Mouse (Mus musculus): Measurements from ENCODE around the gene Gpr180.
A peak's percentile ranks its signal among the peaks of the same experiment; 100 is the strongest.
"Not testable (repeated sequence)": the region's sequence is repeated elsewhere in the genome, so short reads cannot be mapped to it uniquely, and the experiment has no call there.

Gene Gpr180

GRCm38 (mm10) chr14:118151651-118152293, 14.8 kb downstream of the Gpr180 start:
- peak; percentile 26 for DNase-seq (ENCODE audit: low read depth, low spot score)

DNA sequence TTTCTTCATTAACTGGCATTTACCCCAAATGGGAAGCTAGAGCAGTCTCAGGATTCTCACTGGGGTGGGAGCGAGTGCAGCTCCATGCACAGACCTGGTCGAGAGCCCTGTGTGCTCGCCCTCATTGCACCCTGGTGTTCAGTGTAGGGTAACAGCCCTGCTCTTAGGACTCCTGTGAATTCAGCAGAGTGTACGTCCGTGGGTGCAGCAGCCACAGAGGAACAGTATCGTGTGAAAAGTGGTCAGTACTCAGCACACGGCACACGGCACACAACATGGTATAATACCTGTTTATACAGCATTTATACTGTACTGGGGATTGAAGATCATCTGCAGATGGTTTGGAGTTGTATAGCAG, 15.3 kb downstream of the Gpr180 start:
- no peak for DNase-seq (ENCODE audit: low read depth, low spot score)

DNA sequence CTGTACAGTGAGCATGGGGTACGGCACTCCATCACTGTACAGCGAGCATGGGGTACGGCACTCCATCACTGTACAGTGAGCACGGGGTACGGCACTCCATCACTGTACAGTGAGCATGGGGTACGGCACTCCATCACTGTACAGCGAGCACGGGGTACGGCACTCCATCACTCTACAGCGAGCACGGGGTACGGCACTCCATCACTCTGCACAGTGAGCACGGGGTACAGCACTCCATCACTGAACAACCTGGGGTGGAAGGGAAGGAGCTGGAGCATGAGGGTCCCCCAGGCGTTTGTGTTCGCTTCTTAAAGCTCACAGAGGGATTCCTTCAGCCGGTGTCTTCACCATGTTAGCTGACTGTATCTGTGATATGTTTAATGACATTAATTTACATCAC, 19.1 kb downstream of the Gpr180 start:
- not testable (repeated sequence) for DNase-seq (ENCODE audit: low read depth, low spot score)

GRCm38 (mm10) chr14:118156740-118157139, 19.8 kb downstream of the Gpr180 start:
- DNase-seq (ENCODE audit: low read depth, low spot score), result no peak

DNA sequence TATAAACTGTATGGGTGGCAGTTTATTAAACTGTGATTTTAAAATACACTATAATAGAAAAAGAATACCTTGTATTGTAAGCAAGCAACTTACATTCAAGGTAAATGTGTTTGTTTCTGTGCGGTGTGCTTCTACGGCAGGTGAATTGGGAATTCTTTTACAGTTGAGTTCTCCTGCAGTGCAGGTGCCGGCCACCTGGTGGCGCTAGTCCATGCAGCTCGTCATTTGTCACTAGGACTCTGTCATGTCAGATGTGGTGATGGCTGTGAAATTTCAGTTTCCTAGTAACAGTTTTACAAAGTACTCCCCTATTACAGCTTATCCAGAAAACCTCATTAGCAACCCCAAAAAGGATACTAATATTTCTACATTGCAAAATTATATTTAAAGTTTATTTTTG, 20.2 kb downstream of the Gpr180 start:
- DNase-seq (ENCODE audit: low read depth, low spot score), result peak; percentile 49

GRCm38 (mm10) chr14:118161751-118162150, 24.8 kb downstream of the Gpr180 start:
- DNase-seq (ENCODE audit: low read depth, low spot score), result no peak

GRCm38 (mm10) chr14:118162640-118163039, 25.7 kb downstream of the Gpr180 start:
- no peak for DNase-seq (ENCODE audit: low read depth, low spot score)

- DNase-seq (ENCODE audit: low read depth, low spot score), result no peak
These were observed 31.8 kb downstream of the Gpr180 start for GRCm38 (mm10) chr14:118168776-118169175.

DNA sequence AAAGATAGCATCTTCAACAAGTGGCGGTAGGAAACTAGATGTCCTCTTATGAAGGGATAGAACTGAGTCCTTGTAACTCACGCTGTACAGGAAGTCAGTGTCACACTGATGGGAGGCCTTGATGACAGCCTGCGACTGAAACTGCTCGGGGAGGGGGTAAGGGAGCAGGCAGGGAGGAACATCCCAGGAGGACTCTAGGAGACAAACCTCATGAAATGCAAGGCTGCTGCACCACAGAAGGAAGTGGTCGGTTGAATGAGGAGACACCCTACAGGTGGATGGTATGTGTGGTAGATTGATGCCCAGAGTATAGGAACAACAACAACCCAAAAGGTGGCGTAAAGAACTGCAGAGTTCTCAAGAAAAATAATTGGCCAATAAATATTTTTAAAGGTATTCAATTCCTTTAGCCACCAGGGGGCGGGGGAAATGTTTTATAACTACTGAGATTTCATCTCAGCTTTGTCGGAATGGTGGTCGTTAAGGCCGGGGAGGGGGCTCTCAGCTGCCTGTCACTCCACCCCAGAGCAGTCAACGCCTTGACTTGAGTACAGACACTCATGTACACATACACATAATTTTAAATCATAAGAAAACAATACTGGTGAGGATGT, 36.7 kb downstream of the Gpr180 start:
- no peak for DNase-seq (ENCODE audit: low read depth, low spot score)

- no peak for DNase-seq (ENCODE audit: low read depth, low spot score)
These were observed 38.2 kb downstream of the Gpr180 start for GRCm38 (mm10) chr14:118175071-118175693.

GRCm38 (mm10) chr14:118175694-118176085, 38.7 kb downstream of the Gpr180 start:
- no peak for DNase-seq (ENCODE audit: low read depth, low spot score)

DNA sequence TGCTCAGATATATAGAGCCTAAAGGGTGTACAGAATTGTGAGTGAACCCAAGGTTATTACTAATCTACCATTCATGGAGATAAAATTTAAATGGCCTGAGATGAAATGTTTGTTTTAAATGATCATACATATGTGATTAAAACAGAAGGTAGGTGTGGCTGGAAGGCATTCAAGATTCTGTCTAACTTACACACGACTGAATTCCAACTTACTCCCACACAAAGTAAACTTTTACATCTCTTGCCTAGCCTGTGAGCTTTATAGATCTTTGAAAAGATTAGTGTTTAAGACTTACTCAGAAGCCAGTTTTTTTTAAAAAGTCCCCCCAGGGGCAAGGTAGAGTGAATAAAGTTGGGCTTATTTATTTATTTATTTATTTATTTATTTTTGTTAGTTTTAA, 42.3 kb downstream of the Gpr180 start:
- DNase-seq (ENCODE audit: low read depth, low spot score), result no peak

GRCm38 (mm10) chr14:118179701-118180100, 42.7 kb downstream of the Gpr180 start:
- DNase-seq (ENCODE audit: low read depth, low spot score), result peak; percentile 9

- peak; percentile 73 for DNase-seq (ENCODE audit: low read depth, low spot score)
These were observed 43.2 kb downstream of the Gpr180 start for GRCm38 (mm10) chr14:118180117-118180557.

DNA sequence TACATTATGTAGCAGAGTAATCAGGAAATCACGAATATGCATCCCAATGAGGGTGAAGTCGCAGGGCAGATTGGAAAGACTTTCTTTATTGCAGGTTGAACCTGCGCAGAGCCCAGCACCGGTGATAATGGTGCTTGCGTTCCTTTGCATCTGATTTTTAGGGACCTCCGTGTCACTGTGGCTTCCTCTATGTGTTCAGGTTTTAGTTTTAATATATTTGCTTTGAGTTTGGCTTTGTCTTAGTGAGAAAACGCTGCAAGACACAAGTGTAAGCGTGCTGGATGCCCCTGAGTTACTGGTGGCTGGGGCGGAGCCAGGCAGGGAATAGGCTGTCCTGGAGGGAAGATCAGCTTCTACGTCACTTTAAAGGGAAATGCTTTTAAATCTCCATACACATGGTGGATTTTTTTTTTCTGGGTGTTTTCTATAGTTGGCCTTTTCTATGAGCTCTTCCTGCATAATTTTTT, 43.8 kb downstream of the Gpr180 start:
- DNase-seq (ENCODE audit: low read depth, low spot score), result peak; percentile 48

DNA sequence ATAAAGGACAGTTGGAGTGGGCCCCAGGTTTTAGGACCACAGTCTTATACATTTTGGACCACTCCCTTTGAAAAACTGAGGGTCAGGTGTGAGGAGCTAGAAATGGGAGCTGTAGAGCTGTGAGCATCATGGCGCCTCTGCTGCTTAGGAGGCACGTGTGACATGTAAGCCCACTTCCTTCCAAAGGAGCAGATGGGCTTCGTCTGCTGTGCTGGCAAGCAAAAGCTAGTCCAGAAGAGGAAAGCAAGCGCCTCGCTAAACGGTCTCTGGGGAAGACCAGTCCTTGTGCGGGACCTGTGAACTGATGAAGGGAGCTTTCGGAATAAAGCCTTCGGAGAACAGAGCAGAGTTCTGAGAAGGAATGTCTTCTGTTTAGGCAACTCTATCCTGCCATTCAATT, 54.5 kb downstream of the Gpr180 start:
- no peak for DNase-seq (ENCODE audit: low read depth, low spot score)

DNA sequence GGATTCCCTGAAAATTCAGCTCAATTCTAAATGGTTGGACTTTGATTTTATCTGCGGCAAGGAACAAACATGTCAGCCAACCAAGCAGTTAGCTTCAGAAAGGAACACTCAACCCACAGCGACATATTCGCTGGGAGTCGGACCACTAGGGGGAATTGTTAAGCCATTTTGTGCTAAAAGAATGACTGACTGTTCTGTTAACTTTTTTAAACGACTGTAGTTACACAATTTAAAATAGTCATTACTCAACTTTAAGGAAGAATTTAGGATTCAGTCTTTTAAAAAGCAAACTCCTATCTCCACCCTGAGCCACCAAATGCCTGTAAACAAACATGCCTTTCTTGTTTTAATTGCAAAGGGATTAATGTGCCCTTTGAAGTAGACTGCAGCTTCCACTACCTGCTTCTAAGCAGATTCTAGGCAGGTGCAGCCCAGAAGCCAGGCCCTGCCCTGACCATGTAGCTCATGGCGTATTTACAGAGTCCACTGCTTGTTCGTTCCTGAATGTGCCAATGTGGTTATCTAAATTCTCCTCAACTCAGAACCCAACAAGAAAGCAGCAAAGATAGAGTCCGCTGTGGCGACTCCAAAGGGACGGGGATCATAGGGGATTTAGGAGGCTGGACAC, 56.2 kb downstream of the Gpr180 start:
- DNase-seq (ENCODE audit: low read depth, low spot score), result no peak

GRCm38 (mm10) chr14:118193663-118194062, 56.7 kb downstream of the Gpr180 start:
- DNase-seq (ENCODE audit: low read depth, low spot score), result no peak

DNA sequence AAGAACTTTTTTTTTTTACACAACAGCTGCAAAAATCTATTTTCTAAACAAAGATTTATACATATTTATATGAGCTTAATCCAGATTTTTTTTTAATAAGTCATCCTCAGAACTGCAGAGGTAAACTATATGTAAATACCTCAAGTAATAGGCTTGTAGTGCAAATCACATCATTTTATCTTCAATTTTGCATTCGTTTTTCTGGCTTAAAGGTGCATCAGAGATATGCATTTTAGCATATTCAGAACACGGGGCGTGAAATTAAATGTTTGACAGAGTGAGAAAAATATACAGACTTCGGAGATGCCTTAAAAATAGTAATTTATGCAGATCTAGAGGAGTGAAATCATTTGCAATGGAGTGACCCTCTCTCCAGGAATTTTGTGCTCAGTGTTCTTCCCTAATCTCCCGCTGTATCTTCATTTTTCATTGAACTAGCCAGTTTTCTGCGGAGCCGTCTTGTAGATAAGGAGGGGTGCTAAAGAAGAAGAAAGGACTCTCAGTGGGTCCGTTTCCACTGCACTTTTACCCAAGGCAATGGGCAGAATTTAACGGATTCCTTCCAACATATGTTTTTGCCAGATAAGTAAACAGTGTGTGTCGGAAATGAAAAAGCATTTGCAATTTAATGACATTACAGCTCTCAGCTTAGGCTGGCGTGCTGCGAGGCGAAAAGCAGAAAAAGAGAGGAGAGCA, 57.4 kb downstream of the Gpr180 start:
- DNase-seq (ENCODE audit: low read depth, low spot score), result no peak

DNA sequence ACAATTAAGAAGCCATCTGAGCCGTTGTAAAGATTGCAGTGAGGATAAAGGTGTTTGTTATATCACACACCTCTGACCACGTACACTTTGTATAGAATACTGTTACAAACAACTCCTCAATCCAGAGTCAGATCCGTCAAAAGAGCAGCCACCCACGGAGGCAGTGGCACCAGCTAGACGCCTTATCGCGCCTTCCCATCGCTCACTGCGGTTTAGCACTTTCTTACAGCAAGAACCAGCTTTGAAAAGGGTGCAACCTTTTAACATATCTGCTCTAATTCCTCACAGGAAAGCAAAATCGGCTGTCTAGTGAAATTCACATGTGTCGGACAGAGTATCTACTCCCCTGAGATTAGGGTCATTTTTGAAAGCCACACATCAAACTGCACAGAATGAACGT, 60.1 kb downstream of the Gpr180 start:
- no peak for DNase-seq (ENCODE audit: low read depth, low spot score)

GRCm38 (mm10) chr14:118200731-118201130, 63.8 kb downstream of the Gpr180 start:
- no peak for DNase-seq (ENCODE audit: low read depth, low spot score)

- no peak for DNase-seq (ENCODE audit: low read depth, low spot score)
These were observed 65.0 kb downstream of the Gpr180 start for GRCm38 (mm10) chr14:118202006-118202405.

All from mesoderm, embryonic 11.5 days (tissue).